ENCODE assay signal across 9 mouse cellular contexts in the genomic region with DNA sequence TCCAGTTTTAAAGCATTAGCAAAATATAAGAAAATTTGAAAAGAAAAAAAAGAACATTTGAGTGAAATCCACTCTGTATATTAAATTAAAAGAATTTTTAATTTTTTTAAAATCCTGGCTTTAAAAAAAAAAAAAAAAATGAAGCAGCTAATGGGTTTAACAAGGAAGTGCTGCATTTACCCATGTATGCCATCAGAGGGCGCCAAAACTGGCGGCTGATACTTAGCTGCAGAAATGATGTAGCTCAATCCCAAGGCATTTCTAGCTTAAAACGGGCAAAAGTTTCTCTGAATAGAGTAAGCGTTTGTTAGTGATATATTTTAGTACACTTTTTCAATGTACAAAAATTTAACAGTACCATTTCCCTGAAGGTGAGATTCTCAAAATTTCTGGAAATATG.
DNase-seq lines count a peak whose midpoint lies in the region; ATAC-seq and TF ChIP-seq lines count a peak whose summit lies in the region.
"Had no signal": no experiment of that assay in that cellular context is flagged by ENCODE, and none has a peak within 500 bp of the region (broad histone marks: within the 10 kb centered on the region; RNA-seq: fewer than 3 reads in every experiment).

No protein-coding gene starts in this region.

- ATAC-seq in forebrain, embryonic 14.5 days = no peak
- ATAC-seq in forebrain, embryonic 13.5 days = no peak
- no peak for ATAC-seq in liver, embryonic 11.5 days (replicated peaks; ENCODE audit: low FRiP score)
- ATAC-seq in inflammation-experienced regulatory T-cells, adult 6 months = no peak

- H3K4me3 ChIP-seq in forebrain, embryonic 14.5 days (ENCODE audit: low read depth, low read length) = no peak overlapping the region
- H3K4me3 ChIP-seq in forebrain, embryonic 13.5 days = no peak overlapping the region
- H3K4me3 ChIP-seq in liver, adult 2 months (ENCODE audit: insufficient read depth, low read depth, low read length) = no peak overlapping the region
- H3K4me3 ChIP-seq in liver, embryonic 11.5 days (ENCODE audit: low read depth, low read length) = no peak overlapping the region
- H3K4me3 ChIP-seq: liver, embryonic 13.5 days had no signal

- DNase-seq in forebrain, embryonic 14.5 days (ENCODE audit: low spot score) = peak; percentile 69
- peak; percentile 48 for DNase-seq in liver, adult 2 months (ENCODE audit: extremely low read depth, low read depth, low spot score)
- no peak for DNase-seq in liver, embryonic 11.5 days (ENCODE audit: low spot score)
- DNase-seq in brain, embryonic 14.5 days (ENCODE audit: low read depth) = peak; percentile 67
- peak; percentile 49 for DNase-seq in kidney, postnatal 14 days
- DNase-seq in retina, postnatal 1 day = peak; percentile 51
- DNase-seq: liver, embryonic 13.5 days had no signal

- TF ChIP-seq CTCF in liver, adult 2 months (IDR thresholded peaks at IDR 0.05; ENCODE audit: low read depth, low read length) = peak; percentile 65; the same call in 1 of the 2 replicates
- peak; percentile 70; the same call in 1 of the 2 replicates for TF ChIP-seq CTCF in brain, embryonic 14.5 days (IDR thresholded peaks at IDR 0.05; ENCODE audit: borderline replicate concordance, extremely low read depth, insufficient read depth, insufficient read length)

- TF ChIP-seq POLR2A in liver, adult 2 months (IDR thresholded peaks at IDR 0.05; ENCODE audit: extremely low read depth, insufficient read depth, low read length) = no peak
- TF ChIP-seq POLR2A in brain, embryonic 14.5 days (IDR thresholded peaks at IDR 0.05; ENCODE audit: borderline replicate concordance, extremely low read depth, insufficient read depth, insufficient read length, poor library complexity, severe bottlenecking) = no peak

- H3K4me2 ChIP-seq in forebrain, embryonic 14.5 days (ENCODE audit: low read length) = no peak overlapping the region
- H3K4me2 ChIP-seq in forebrain, embryonic 13.5 days = no peak overlapping the region
- no peak overlapping the region for H3K4me2 ChIP-seq in liver, embryonic 11.5 days
- H3K4me2 ChIP-seq: liver, embryonic 13.5 days had no signal

- H3K79me2 ChIP-seq in liver, adult 2 months (ENCODE audit: control insufficient read depth, insufficient read depth, low read length) = no peaks in the 10 kb centered on the region

- no peak overlapping the region for H3K9ac ChIP-seq in forebrain, embryonic 14.5 days (ENCODE audit: low read length)
- H3K9ac ChIP-seq in forebrain, embryonic 13.5 days = no peak overlapping the region
- no peak overlapping the region for H3K9ac ChIP-seq in liver, adult 2 months (ENCODE audit: low read depth, low read length)
- no peak overlapping the region for H3K9ac ChIP-seq in liver, embryonic 11.5 days (ENCODE audit: low read depth, low read length)
- H3K9ac ChIP-seq: liver, embryonic 13.5 days had no signal

- H3K4me1 ChIP-seq in forebrain, embryonic 14.5 days (ENCODE audit: control insufficient read depth, insufficient read depth, low read length) = no peaks in the 10 kb centered on the region
- H3K4me1 ChIP-seq in forebrain, embryonic 13.5 days = no peaks in the 10 kb centered on the region
- no peaks in the 10 kb centered on the region; the same call in 1 of the 2 replicates for H3K4me1 ChIP-seq in liver, adult 2 months (ENCODE audit: control insufficient read depth, insufficient read depth, low read length)
- no peaks in the 10 kb centered on the region for H3K4me1 ChIP-seq in liver, embryonic 11.5 days (replicated peaks; ENCODE audit: control insufficient read depth, insufficient read depth, low read length)
- H3K4me1 ChIP-seq: liver, embryonic 13.5 days had no signal

- H3K27me3 ChIP-seq in forebrain, embryonic 14.5 days (replicated peaks; ENCODE audit: control insufficient read depth, insufficient read depth, low read length) = no peaks in the 10 kb centered on the region
- no peaks in the 10 kb centered on the region for H3K27me3 ChIP-seq in forebrain, embryonic 13.5 days
- H3K27me3 ChIP-seq in liver, adult 2 months (ENCODE audit: control insufficient read depth, insufficient read depth, low read length) = no peaks in the 10 kb centered on the region
- no peaks in the 10 kb centered on the region for H3K27me3 ChIP-seq in liver, embryonic 11.5 days (replicated peaks; ENCODE audit: control insufficient read depth, insufficient read depth, low read length)
- H3K27me3 ChIP-seq: liver, embryonic 13.5 days had no signal

- 10% methylated on average over 4 of the region's 4 CpGs for WGBS in forebrain, embryonic 14.5 days
- 17% methylated on average over 4 of the region's 4 CpGs for WGBS in forebrain, embryonic 13.5 days
- WGBS in liver, adult 2 months = 4% methylated on average over 4 of the region's 4 CpGs
- 9% methylated on average over 4 of the region's 4 CpGs for WGBS in liver, embryonic 11.5 days

- H3K9me3 ChIP-seq in forebrain, embryonic 14.5 days (replicated peaks; ENCODE audit: control insufficient read depth, low read length) = no peaks in the 10 kb centered on the region
- 0 out of 2 replicates have a peak, but pooled peaks cover 3% of the 10 kb centered on the region for H3K9me3 ChIP-seq in forebrain, embryonic 13.5 days (replicated peaks)
- no peaks in the 10 kb centered on the region for H3K9me3 ChIP-seq in liver, embryonic 11.5 days (ENCODE audit: control insufficient read depth, low read length)
- H3K9me3 ChIP-seq: liver, embryonic 13.5 days had no signal

- H3K36me3 ChIP-seq in forebrain, embryonic 14.5 days (ENCODE audit: control insufficient read depth, insufficient read depth, low read length) = no peaks in the 10 kb centered on the region
- no peaks in the 10 kb centered on the region for H3K36me3 ChIP-seq in forebrain, embryonic 13.5 days (ENCODE audit: poor library complexity, severe bottlenecking)
- H3K36me3 ChIP-seq in liver, adult 2 months (ENCODE audit: control insufficient read depth, insufficient read depth, low read length) = no peaks in the 10 kb centered on the region
- H3K36me3 ChIP-seq in liver, embryonic 11.5 days (ENCODE audit: control insufficient read depth, insufficient read depth, low read length) = no peaks in the 10 kb centered on the region
- H3K36me3 ChIP-seq: liver, embryonic 13.5 days had no signal

- H3K27ac ChIP-seq in forebrain, embryonic 14.5 days (ENCODE audit: low read depth, low read length) = no peak overlapping the region
- no peak overlapping the region for H3K27ac ChIP-seq in forebrain, embryonic 13.5 days
- H3K27ac ChIP-seq in liver, adult 2 months (replicated peaks; ENCODE audit: insufficient read depth, low read depth, low read length) = no peak overlapping the region
- H3K27ac ChIP-seq in liver, embryonic 11.5 days (ENCODE audit: low read depth, low read length) = no peak overlapping the region
- H3K27ac ChIP-seq: liver, embryonic 13.5 days had no signal
